ENCODE assay signal across 18 mouse cellular contexts in genomic region chr7:133072535-133072934, GRCm38 (mm10). TPM values are rescaled to one million over a fixed set of nuclear protein-coding genes. Genes with fewer than 3 reads are reported as not detected.
DNase-seq lines count a peak whose midpoint lies in the region; ATAC-seq and TF ChIP-seq lines count a peak whose summit lies in the region.
"Had no signal": no experiment of that assay in that cellular context is flagged by ENCODE, and none has a peak within 500 bp of the region (broad histone marks: within the 10 kb centered on the region; RNA-seq: fewer than 3 reads in every experiment).

No protein-coding gene starts in this region.

- no peaks in the 10 kb centered on the region for H3K27me3 ChIP-seq in hindbrain, embryonic 11.5 days (ENCODE audit: control insufficient read depth, insufficient read depth, low read length)
- no peaks in the 10 kb centered on the region for H3K27me3 ChIP-seq in hindbrain, postnatal 0 days (ENCODE audit: insufficient read depth, low read length)
- no peaks in the 10 kb centered on the region for H3K27me3 ChIP-seq in hindbrain, embryonic 12.5 days
- no peaks in the 10 kb centered on the region for H3K27me3 ChIP-seq in stomach, postnatal 0 days (ENCODE audit: control insufficient read depth, insufficient read depth, low read length)
- H3K27me3 ChIP-seq: liver, embryonic 13.5 days; lung, embryonic 15.5 days; stomach, embryonic 15.5 days had no signal

- DNase-seq in hindbrain, embryonic 11.5 days (ENCODE audit: low spot score) = no peak
- DNase-seq in hindbrain, postnatal 0 days (ENCODE audit: low spot score) = no peak
- DNase-seq in retina, embryonic 14.5 days (ENCODE audit: low spot score) = peak; percentile 64
- no peak for DNase-seq in retina, postnatal 1 day
- no peak for DNase-seq in stomach, postnatal 0 days (ENCODE audit: low spot score)
- DNase-seq in spleen, postnatal 4 days (ENCODE audit: low spot score in 2 of 2) = no peak
- DNase-seq: adrenal gland, postnatal 36 days; cerebellum, adult 8-10 months; gastrocnemius, postnatal 36 days; heart, postnatal 10 days; liver, embryonic 13.5 days; right cerebral cortex, adult 18-20 months; spleen, adult 18-20 months had no signal

- no peak for TF ChIP-seq EP300 in stomach, postnatal 0 days (optimal IDR thresholded peaks at IDR 0.05)

- TF ChIP-seq CTCF in hindbrain, postnatal 0 days (IDR thresholded peaks at IDR 0.05; ENCODE audit: low read depth) = no peak
- no peak for TF ChIP-seq CTCF in stomach, postnatal 0 days (IDR thresholded peaks at IDR 0.05; ENCODE audit: low read depth)

- peaks cover 17% of the 10 kb centered on the region; the same call in 1 of the 2 replicates for H3K4me1 ChIP-seq in hindbrain, embryonic 11.5 days (replicated peaks; ENCODE audit: control insufficient read depth, insufficient read depth, low read length)
- peaks cover 39% of the 10 kb centered on the region for H3K4me1 ChIP-seq in hindbrain, postnatal 0 days (ENCODE audit: insufficient read depth, low read length)
- H3K4me1 ChIP-seq in hindbrain, embryonic 12.5 days = peaks cover 78% of the 10 kb centered on the region
- H3K4me1 ChIP-seq in stomach, postnatal 0 days (replicated peaks; ENCODE audit: control insufficient read depth, insufficient read depth) = no peaks in the 10 kb centered on the region
- H3K4me1 ChIP-seq: lung, embryonic 15.5 days; stomach, embryonic 15.5 days had no signal

- no peak overlapping the region for H3K4me3 ChIP-seq in hindbrain, embryonic 11.5 days (ENCODE audit: low read depth, low read length)
- H3K4me3 ChIP-seq in hindbrain, postnatal 0 days (ENCODE audit: low read length) = no peak overlapping the region
- no peak overlapping the region for H3K4me3 ChIP-seq in hindbrain, embryonic 12.5 days
- H3K4me3 ChIP-seq in stomach, postnatal 0 days (ENCODE audit: low read depth, low read length) = no peak overlapping the region
- H3K4me3 ChIP-seq: heart, embryonic 10.5 days; liver, embryonic 13.5 days; lung, embryonic 15.5 days; stomach, embryonic 15.5 days had no signal

- no peaks in the 10 kb centered on the region for H3K9me3 ChIP-seq in hindbrain, embryonic 11.5 days (ENCODE audit: control insufficient read depth, low read length)
- no peaks in the 10 kb centered on the region for H3K9me3 ChIP-seq in hindbrain, postnatal 0 days (ENCODE audit: low read length)
- H3K9me3 ChIP-seq in hindbrain, embryonic 12.5 days (replicated peaks) = no peaks in the 10 kb centered on the region
- no peaks in the 10 kb centered on the region for H3K9me3 ChIP-seq in stomach, postnatal 0 days (ENCODE audit: control insufficient read depth, low read length)
- H3K9me3 ChIP-seq: heart, embryonic 10.5 days; liver, embryonic 13.5 days; lung, embryonic 15.5 days; stomach, embryonic 15.5 days had no signal

- H3K36me3 ChIP-seq in hindbrain, embryonic 11.5 days (ENCODE audit: control insufficient read depth, insufficient read depth, low read length) = 0 out of 2 replicates have a peak, but pooled peaks cover 2% of the 10 kb centered on the region
- H3K36me3 ChIP-seq in hindbrain, postnatal 0 days (ENCODE audit: insufficient read depth, low read length) = no peaks in the 10 kb centered on the region
- H3K36me3 ChIP-seq in hindbrain, embryonic 12.5 days = peaks cover 12% of the 10 kb centered on the region; the same call in 1 of the 2 replicates
- H3K36me3 ChIP-seq in stomach, postnatal 0 days (ENCODE audit: control insufficient read depth, insufficient read depth, low read length) = peaks cover 9% of the 10 kb centered on the region; the same call in 1 of the 2 replicates
- H3K36me3 ChIP-seq: liver, embryonic 13.5 days; stomach, embryonic 15.5 days had no signal

- no peak overlapping the region for H3K9ac ChIP-seq in hindbrain, embryonic 11.5 days (ENCODE audit: low read depth, low read length)
- no peak overlapping the region for H3K9ac ChIP-seq in hindbrain, postnatal 0 days (replicated peaks; ENCODE audit: low read length)
- H3K9ac ChIP-seq in hindbrain, embryonic 12.5 days = 0 out of 2 replicates have a peak overlapping the region, but pooled peaks have one; percentile 2
- no peak overlapping the region for H3K9ac ChIP-seq in stomach, postnatal 0 days (ENCODE audit: low read length)
- H3K9ac ChIP-seq: liver, embryonic 13.5 days; lung, embryonic 15.5 days; stomach, embryonic 15.5 days had no signal

- peak overlapping the region; percentile 51; the same call in 1 of the 2 replicates for H3K27ac ChIP-seq in hindbrain, embryonic 11.5 days (ENCODE audit: low read depth, low read length)
- no peak overlapping the region for H3K27ac ChIP-seq in hindbrain, postnatal 0 days
- H3K27ac ChIP-seq in hindbrain, embryonic 12.5 days = peak overlapping the region; percentile 69
- no peak overlapping the region for H3K27ac ChIP-seq in stomach, postnatal 0 days (replicated peaks)
- H3K27ac ChIP-seq: heart, embryonic 10.5 days; liver, embryonic 13.5 days; lung, embryonic 15.5 days; macrophage; stomach, embryonic 15.5 days had no signal

- WGBS in hindbrain, embryonic 11.5 days = 32% methylated on average over 4 of the region's 4 CpGs
- 33% methylated on average over 4 of the region's 4 CpGs for WGBS in hindbrain, postnatal 0 days
- 48% methylated on average over 4 of the region's 4 CpGs for WGBS in hindbrain, embryonic 12.5 days
- 62% methylated on average over 4 of the region's 4 CpGs for WGBS in stomach, postnatal 0 days

- no peak overlapping the region for H3K4me2 ChIP-seq in hindbrain, embryonic 11.5 days (replicated peaks; ENCODE audit: low read depth, low read length)
- H3K4me2 ChIP-seq in hindbrain, postnatal 0 days (ENCODE audit: low read depth, low read length) = no peak overlapping the region
- H3K4me2 ChIP-seq in hindbrain, embryonic 12.5 days (replicated peaks) = no peak overlapping the region
- no peak overlapping the region for H3K4me2 ChIP-seq in stomach, postnatal 0 days (replicated peaks; ENCODE audit: low read depth)
- H3K4me2 ChIP-seq: liver, embryonic 13.5 days; lung, embryonic 15.5 days; stomach, embryonic 15.5 days had no signal

- ATAC-seq in hindbrain, embryonic 11.5 days (ENCODE audit: low FRiP score) = peak; percentile 41; the same call in 1 of the 2 replicates
- no peak for ATAC-seq in hindbrain, postnatal 0 days
- ATAC-seq in hindbrain, embryonic 12.5 days (ENCODE audit: low FRiP score) = no peak
- no peak for ATAC-seq in stomach, postnatal 0 days (ENCODE audit: low FRiP score, low TSS enrichment)

RNA-seq across cellular contexts. Expression of gene Fgfr2, which starts 50.6 kb away (rescaled TPM):
- polyA plus RNA-seq in hindbrain, embryonic 11.5 days (2014; fragmentation: Nextera tagmentation; extraction: Ambion mirVana) = 71.3 and 80.6 TPM in 2 replicates
- total RNA-seq in hindbrain, postnatal 0 days (2014; rRNA removed) = 33.2 and 49.0 TPM in 2 replicates
- 17.3 and 17.5 TPM in 2 replicates for polyA plus RNA-seq in hindbrain, postnatal 0 days (2015; fragmentation: Nextera tagmentation; extraction: Ambion mirVana)
- 79.0 and 81.1 TPM in 2 replicates for polyA plus RNA-seq in hindbrain, embryonic 12.5 days (2016; fragmentation: Nextera tagmentation; extraction: Ambion mirVana)
- polyA plus RNA-seq in stomach, postnatal 0 days (2015; fragmentation: Nextera tagmentation; extraction: Ambion mirVana) = 60.8 and 67.1 TPM in 2 replicates
- polyA plus RNA-seq: macrophage had no signal

RNA-seq across cellular contexts. Expression of gene Ctbp2, which starts 51.6 kb away (rescaled TPM):
- 132 and 134 TPM in 2 replicates for polyA plus RNA-seq in hindbrain, embryonic 11.5 days (2014; fragmentation: Nextera tagmentation; extraction: Ambion mirVana)
- 89.0 and 105 TPM in 2 replicates for total RNA-seq in hindbrain, postnatal 0 days (2014; rRNA removed)
- 39.6 and 40.6 TPM in 2 replicates for polyA plus RNA-seq in hindbrain, postnatal 0 days (2015; fragmentation: Nextera tagmentation; extraction: Ambion mirVana)
- 110 and 115 TPM in 2 replicates for polyA plus RNA-seq in hindbrain, embryonic 12.5 days (2016; fragmentation: Nextera tagmentation; extraction: Ambion mirVana)
- 48.6 and 55.6 TPM in 2 replicates for polyA plus RNA-seq in stomach, postnatal 0 days (2015; fragmentation: Nextera tagmentation; extraction: Ambion mirVana)

Comparison
In these comparisons a context has a peak if more than half of its experiments do, and no peak if none do; other contexts are left out.
1. H3K27ac ChIP-seq: peak in hindbrain, embryonic 11.5 days (single experiment) and hindbrain, embryonic 12.5 days (single experiment); none in hindbrain, postnatal 0 days (single experiment) and stomach, postnatal 0 days (single experiment).